Mouse (Mus musculus) megakaryocyte, embryonic 14.5 days (primary cell): ENCODE results near the gene Zfp879.

ENCODE experiments used
- FLI1 ChIP-seq: IDR thresholded peaks from 2 replicates; pipeline ENCODE4 v1.6.1; 2012; ENCODE audit warnings: low read length, inconsistent platforms, mixed read lengths
- GATA1 ChIP-seq: IDR thresholded peaks from 3 replicates; pipeline ENCODE4 v1.6.1; 2012; ENCODE audit warnings: mixed read lengths, low read length, inconsistent platforms, borderline replicate concordance

GRCm38 (mm10) chr11:50797674-50798073, 43.7 kb downstream of the Zfp879 start:
- TF ChIP-seq GATA1: no peak
- TF ChIP-seq FLI1: no peak
